Mouse (Mus musculus): ENCODE measurements around the gene Abca7. TPM values are rescaled to one million over a fixed set of nuclear protein-coding genes. Genes with fewer than 3 reads are reported as not detected.
"Not testable (repeated sequence)": the region's sequence is repeated elsewhere in the genome, so short reads cannot be mapped to it uniquely, and the experiment has no call there.

Gene Abca7
- polyA plus RNA-seq, 1 experiment from 2014 or later, result 3.7 TPM

DNA sequence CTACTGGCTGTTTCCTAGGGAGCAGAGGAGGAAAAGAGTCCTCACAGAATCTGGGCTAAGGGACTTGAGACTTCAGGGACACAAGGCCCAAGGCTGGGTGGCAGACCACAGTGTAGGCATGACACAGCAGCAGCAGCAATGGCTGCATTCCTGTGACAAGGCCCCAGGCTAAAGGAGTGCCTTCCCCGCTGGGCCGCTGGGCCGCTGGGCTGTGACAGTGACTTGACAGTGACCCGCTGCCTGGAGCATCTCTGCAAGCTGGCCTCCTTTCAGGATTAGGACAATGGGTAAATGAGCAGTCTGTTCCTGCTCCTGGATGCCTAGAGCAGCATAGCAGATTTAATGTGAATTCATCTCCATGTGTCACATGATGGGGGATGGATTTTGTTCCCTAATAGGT, 47.8 kb downstream of the Abca7 start:
- Histone ChIP-seq H3K4me3 (no peak overlapping the region), H3K36me3 (no peaks in the 10 kb centered on the region), H3K9me3 (no peaks in the 10 kb centered on the region), H3K27me3 (no peaks in the 10 kb centered on the region), H3K27ac (replicated peaks) (no peak overlapping the region), H3K4me1 (peaks cover 14% of the 10 kb centered on the region), H3K4me2 (replicated peaks) (no peak overlapping the region), H3K9ac (replicated peaks) (no peak overlapping the region)
- 50% methylated on average over 4 of the region's 4 CpGs for WGBS
- ATAC-seq (replicated peaks), result no peak

GRCm38 (mm10) chr10:80045364-80045763, 49.1 kb downstream of the Abca7 start:
- 73% methylated on average over 3 of the region's 4 CpGs for WGBS
- not testable (repeated sequence) for H3K9ac ChIP-seq (replicated peaks); H3K9me3 ChIP-seq; H3K4me2 ChIP-seq (replicated peaks); ATAC-seq (replicated peaks); H3K4me3 ChIP-seq; H3K27ac ChIP-seq (replicated peaks); H3K36me3 ChIP-seq; H3K27me3 ChIP-seq
- peaks cover 11% of the 10 kb centered on the region for H3K4me1 ChIP-seq

GRCm38 (mm10) chr10:80045766-80046165, 49.5 kb downstream of the Abca7 start:
- Histone ChIP-seq H3K27ac (replicated peaks) (no peak overlapping the region), H3K36me3 (no peaks in the 10 kb centered on the region), H3K4me3 (no peak overlapping the region), H3K27me3 (no peaks in the 10 kb centered on the region), H3K9ac (replicated peaks) (no peak overlapping the region), H3K9me3 (no peaks in the 10 kb centered on the region), H3K4me1 (peaks cover 11% of the 10 kb centered on the region), H3K4me2 (replicated peaks) (no peak overlapping the region)
- no peak for ATAC-seq (replicated peaks)
- 56% methylated on average over 5 of the region's 5 CpGs for WGBS

GRCm38 (mm10) chr10:80047041-80047565, 50.8 kb downstream of the Abca7 start, which contains the start of gene Gpx4:
Gene Gpx4, plus strand, starts transcription at chr10:80047166.
- Histone ChIP-seq H3K9ac (replicated peaks) (no peak within 1 kb of the TSS), H3K36me3 (no peaks in the 10 kb centered on the region), H3K4me3 (no peak within 1 kb of the TSS), H3K4me1 (peaks cover 11% of the 10 kb centered on the region), H3K9me3 (no peaks in the 10 kb centered on the region), H3K27me3 (no peaks in the 10 kb centered on the region), H3K27ac (replicated peaks) (no peak within 1 kb of the TSS), H3K4me2 (replicated peaks) (no peak within 1 kb of the TSS)
- WGBS, result 55% methylated on average over 9 of the region's 9 CpGs
- no peak for ATAC-seq (replicated peaks)

DNA sequence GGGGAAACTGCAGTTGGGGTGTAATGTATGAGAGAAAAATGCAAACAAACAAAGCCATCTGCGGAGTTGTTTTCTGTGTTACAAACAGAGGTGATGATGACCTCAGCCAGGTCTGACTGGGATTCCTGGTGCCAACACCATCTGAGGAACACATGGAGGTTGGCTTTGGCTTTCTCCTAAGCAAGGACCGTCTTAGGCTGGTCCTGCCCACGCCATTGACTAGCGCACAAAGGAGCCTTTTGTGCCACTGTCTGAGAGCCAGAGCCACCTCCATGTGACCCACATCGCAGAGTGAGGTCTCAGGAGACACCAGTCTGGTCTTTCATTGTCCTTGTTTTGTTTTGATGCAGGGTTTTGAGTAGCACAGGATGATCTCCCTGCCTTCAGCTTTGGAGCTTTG, 52.1 kb downstream of the Abca7 start:
- peaks cover 17% of the 10 kb centered on the region for H3K4me1 ChIP-seq
- H3K27ac ChIP-seq (replicated peaks), result peak overlapping the region; percentile 16
- H3K4me3 ChIP-seq, result no peak overlapping the region
- 6% methylated on average over 5 of the region's 5 CpGs for WGBS
- ATAC-seq (replicated peaks), result no peak
- H3K36me3 ChIP-seq, result no peaks in the 10 kb centered on the region
- H3K4me2 ChIP-seq (replicated peaks), result no peak overlapping the region
- H3K27me3 ChIP-seq, result no peaks in the 10 kb centered on the region
- H3K9me3 ChIP-seq, result no peaks in the 10 kb centered on the region
- H3K9ac ChIP-seq (replicated peaks), result no peak overlapping the region

- H3K4me2 ChIP-seq (replicated peaks), result no peak overlapping the region
- peaks cover 17% of the 10 kb centered on the region for H3K4me1 ChIP-seq
- peak overlapping the region; percentile 16 for H3K27ac ChIP-seq (replicated peaks)
- H3K9me3 ChIP-seq, result no peaks in the 10 kb centered on the region
- H3K9ac ChIP-seq (replicated peaks), result no peak overlapping the region
- WGBS, result 58% methylated on average over 3 of the region's 3 CpGs
- no peak for ATAC-seq (replicated peaks)
- no peaks in the 10 kb centered on the region for H3K36me3 ChIP-seq
- H3K4me3 ChIP-seq, result no peak overlapping the region
- no peaks in the 10 kb centered on the region for H3K27me3 ChIP-seq
Measured at GRCm38 (mm10) chr10:80048834-80049233, 52.5 kb downstream of the Abca7 start.

DNA sequence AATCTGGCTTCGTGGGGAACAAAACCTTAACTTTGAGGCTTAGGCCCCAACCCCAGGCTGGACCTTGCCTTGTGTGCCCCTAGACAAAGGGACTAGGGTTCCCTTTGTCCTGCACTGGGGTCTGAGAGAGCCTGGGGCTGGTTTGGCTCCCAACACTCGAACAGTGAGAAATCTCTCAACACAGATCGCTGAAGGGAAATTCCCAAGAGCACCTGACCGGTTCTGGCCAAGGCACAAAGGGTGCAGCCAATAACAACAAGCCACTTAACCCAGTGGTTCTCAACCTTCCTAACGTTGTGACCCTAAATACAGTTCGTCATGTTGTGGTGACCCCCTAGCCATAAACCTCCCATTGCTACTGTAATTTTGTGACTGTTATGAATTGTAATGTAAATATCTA, 54.0 kb downstream of the Abca7 start:
- Histone ChIP-seq H3K4me3 (no peak overlapping the region), H3K27ac (replicated peaks) (no peak overlapping the region), H3K9me3 (no peaks in the 10 kb centered on the region), H3K27me3 (no peaks in the 10 kb centered on the region), H3K4me1 (peaks cover 27% of the 10 kb centered on the region), H3K36me3 (no peaks in the 10 kb centered on the region), H3K4me2 (replicated peaks) (no peak overlapping the region), H3K9ac (replicated peaks) (no peak overlapping the region)
- 23% methylated on average over 6 of the region's 6 CpGs for WGBS
- no peak for ATAC-seq (replicated peaks)

DNA sequence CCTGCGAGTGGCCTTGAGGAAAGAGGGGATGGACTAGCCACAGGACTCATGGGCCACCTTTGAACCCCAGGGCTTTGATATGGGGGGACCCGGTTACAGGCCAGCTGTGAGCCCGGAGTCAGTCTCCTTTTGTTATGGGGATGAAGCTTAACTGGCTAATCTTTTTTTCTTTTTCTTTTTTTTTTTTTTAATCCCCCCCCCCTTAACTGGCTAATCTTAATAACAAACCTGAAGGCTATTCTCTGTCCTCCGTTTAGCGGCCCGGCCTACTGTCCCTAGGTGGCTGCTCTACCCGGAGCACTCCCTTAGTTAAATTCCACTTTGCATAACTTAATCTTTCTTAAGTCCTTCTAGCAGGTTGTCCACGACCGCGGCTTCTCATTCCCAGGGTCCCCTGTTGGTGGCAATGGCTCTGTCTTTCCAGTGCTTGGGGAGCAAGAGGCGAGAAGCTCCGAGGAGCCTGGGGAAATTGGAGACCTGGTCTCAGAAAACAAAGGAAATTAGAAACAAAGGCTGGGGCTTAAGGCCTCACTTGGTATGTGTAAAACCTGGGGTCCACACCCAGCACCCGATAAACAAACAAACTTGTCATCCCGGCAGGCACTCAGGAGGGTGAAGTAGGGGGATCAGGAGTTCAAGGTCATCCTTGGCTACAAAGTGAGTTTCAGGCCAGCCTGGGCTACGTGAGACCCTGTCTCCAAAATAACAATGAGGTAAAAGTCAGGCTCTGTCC, 54.8 kb downstream of the Abca7 start:
- Histone ChIP-seq H3K4me2 (replicated peaks) (no peak overlapping the region), H3K4me1 (peaks cover 33% of the 10 kb centered on the region), H3K27me3 (no peaks in the 10 kb centered on the region), H3K9ac (replicated peaks) (no peak overlapping the region), H3K9me3 (no peaks in the 10 kb centered on the region), H3K27ac (replicated peaks) (no peak overlapping the region), H3K36me3 (peaks cover 3% of the 10 kb centered on the region; the same call in 1 of the 2 replicates), H3K4me3 (no peak overlapping the region)
- 13% methylated on average over 15 of the region's 15 CpGs for WGBS
- ATAC-seq (replicated peaks), result no peak

- Histone ChIP-seq H3K9ac (replicated peaks) (no peak overlapping the region), H3K27me3 (no peaks in the 10 kb centered on the region), H3K4me2 (replicated peaks) (no peak overlapping the region), H3K4me1 (peaks cover 33% of the 10 kb centered on the region), H3K9me3 (no peaks in the 10 kb centered on the region), H3K4me3 (no peak overlapping the region), H3K27ac (replicated peaks) (no peak overlapping the region), H3K36me3 (peaks cover 9% of the 10 kb centered on the region; the same call in 1 of the 2 replicates)
- no peak for ATAC-seq (replicated peaks)
- WGBS, result 27% methylated on average over 14 of the region's 14 CpGs
Measured at GRCm38 (mm10) chr10:80051618-80052373, 55.5 kb downstream of the Abca7 start.

- H3K4me3 ChIP-seq, result no peak overlapping the region
- H3K36me3 ChIP-seq, result peaks cover 14% of the 10 kb centered on the region
- H3K9me3 ChIP-seq, result no peaks in the 10 kb centered on the region
- ATAC-seq (replicated peaks), result no peak
- H3K4me2 ChIP-seq (replicated peaks), result no peak overlapping the region
- 81% methylated on average over 5 of the region's 5 CpGs for WGBS
- H3K27me3 ChIP-seq, result no peaks in the 10 kb centered on the region
- H3K9ac ChIP-seq (replicated peaks), result no peak overlapping the region
- no peak overlapping the region for H3K27ac ChIP-seq (replicated peaks)
- H3K4me1 ChIP-seq, result peaks cover 29% of the 10 kb centered on the region
Measured at GRCm38 (mm10) chr10:80052374-80052764, 56.1 kb downstream of the Abca7 start.

DNA sequence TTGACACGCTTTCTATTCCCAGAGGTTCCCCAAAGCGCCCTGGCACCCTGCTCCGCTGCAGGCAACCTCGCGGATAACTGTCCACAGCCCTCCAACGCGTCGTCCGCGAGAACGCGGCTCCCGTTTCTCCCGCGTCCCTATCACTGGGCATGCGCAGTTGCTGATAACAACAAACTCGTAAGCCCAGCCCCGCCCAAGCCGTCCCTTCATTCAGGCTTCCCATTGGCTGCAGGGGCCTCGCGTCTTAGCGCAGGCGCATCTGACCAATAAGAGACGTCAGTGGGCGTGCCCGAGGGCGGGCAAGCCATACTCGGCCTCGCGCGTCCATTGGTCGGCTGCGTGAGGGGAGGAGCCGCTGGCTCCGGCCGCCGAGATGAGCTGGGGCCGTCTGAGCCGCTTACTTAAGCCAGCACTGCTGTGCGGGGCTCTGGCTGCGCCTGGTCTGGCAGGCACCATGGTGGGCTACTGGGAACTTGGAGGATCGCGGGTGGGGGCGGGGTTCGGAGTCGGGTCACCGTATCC, 57.0 kb downstream of the Abca7 start:
- Histone ChIP-seq H3K36me3 (peaks cover 23% of the 10 kb centered on the region), H3K27ac (replicated peaks) (peak overlapping the region; percentile 96), H3K9me3 (no peaks in the 10 kb centered on the region), H3K27me3 (no peaks in the 10 kb centered on the region), H3K9ac (replicated peaks) (peak overlapping the region; percentile 84), H3K4me2 (replicated peaks) (peak overlapping the region; percentile 71), H3K4me3 (peak overlapping the region; percentile 83), H3K4me1 (peaks cover 25% of the 10 kb centered on the region)
- WGBS, result under 1% methylated on average over 46 of the region's 47 CpGs
- ATAC-seq (replicated peaks), result peak; percentile 98

Measured in forebrain, embryonic 15.5 days (tissue).